Mouse (Mus musculus): Measurements from ENCODE around the gene Ube4b. TPM values are rescaled to one million over a fixed set of nuclear protein-coding genes. Genes with fewer than 3 reads are reported as not detected.
A peak's percentile ranks its signal among the peaks of the same experiment; 100 is the strongest.

The Ube4b gene
- polyA plus RNA-seq (2015; fragmentation: Nextera tagmentation; extraction: Ambion mirVana), result 26.9 and 28.8 TPM in 2 replicates

DNA sequence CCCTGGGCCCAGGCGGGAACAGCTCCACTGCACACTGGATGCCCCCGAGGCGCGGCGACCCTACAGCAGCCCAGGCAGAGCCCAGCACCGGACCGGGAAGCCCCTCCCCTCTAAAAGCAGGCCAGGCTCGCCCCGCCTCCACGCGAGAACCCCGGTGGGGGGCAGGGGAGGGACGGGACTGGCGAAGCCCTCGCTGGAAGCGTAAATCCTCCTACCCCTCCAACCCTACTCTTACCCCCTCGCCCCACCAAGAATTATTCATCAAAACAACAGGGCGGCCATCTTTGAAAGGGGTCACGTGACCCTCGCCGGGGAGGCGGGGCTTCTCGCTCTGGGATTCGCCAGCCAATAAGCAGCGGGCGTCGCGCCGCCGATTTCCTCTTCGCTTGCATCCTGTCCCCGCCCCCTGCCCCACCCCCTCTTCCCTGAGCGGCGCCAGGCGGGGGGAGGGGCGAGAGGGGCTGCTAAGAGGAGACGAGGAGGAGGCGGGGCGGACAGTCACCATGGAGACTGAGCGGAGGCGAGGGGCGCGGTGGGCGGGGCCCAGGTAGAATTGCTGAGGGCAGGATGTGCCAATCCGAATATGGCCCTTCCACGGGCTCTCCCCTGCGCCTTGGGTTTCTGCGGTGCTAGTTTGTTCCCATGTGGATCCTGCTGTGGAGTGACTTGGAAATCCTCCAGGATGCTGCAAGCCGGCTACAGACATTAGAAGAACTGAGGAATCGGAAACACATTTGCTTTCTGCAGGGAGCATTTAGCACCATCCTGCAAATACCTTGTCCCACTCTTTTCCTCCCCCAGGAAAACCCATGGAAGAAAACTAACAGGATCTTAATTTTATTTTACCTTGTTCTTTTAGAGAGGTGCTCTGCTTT is at the start of gene Ube4b:
Gene Ube4b (minus strand): TSS at position 425 of the 875 bp plus-strand sequence.
- Histone ChIP-seq H3K4me3 (replicated peaks; ENCODE audit: low read depth, low read length) (peak within 1 kb of the TSS; percentile 77), H3K4me1 (replicated peaks; ENCODE audit: insufficient read depth, low read length) (peaks cover 6% of the 10 kb centered on the region; the same call in 1 of the 2 replicates), H3K27ac (peak within 1 kb of the TSS; percentile 96), H3K4me2 (ENCODE audit: low read length) (peak within 1 kb of the TSS; percentile 70), H3K9ac (ENCODE audit: low read depth, low read length) (peak within 1 kb of the TSS; percentile 83), H3K9me3 (replicated peaks; ENCODE audit: low read length) (no peaks in the 10 kb centered on the region), H3K27me3 (ENCODE audit: insufficient read depth, low read length) (no peaks in the 10 kb centered on the region), H3K36me3 (ENCODE audit: insufficient read depth, low read length) (no peaks in the 10 kb centered on the region)
- DNase-seq (ENCODE audit: low spot score) (peak; percentile 98), ATAC-seq (replicated peaks; ENCODE audit: low FRiP score, low read depth) (peak; percentile 92)
- no peak for TF ChIP-seq CTCF (IDR thresholded peaks at IDR 0.05; ENCODE audit: low read depth)
- under 1% methylated on average over 46 of the region's 50 CpGs for WGBS

DNA sequence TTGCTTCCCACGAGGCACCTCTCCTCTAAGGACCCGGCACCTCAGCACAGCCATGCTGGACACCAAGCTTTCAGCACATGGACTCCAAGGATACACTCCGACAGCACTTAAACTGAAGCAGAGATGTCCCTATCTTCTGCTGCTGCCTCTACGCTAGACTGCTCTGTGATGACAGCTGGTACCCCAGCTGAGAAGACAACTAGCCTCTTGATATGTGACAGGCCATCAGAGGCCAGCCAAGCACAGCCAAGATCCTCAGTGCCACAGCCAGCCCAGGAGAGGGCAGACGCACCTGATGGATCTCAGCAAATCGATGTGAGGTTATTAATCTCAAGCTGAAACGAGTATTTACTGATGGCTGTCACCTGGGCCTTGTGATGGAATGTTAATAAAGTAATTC is 48.5 kb upstream of the Ube4b start:
- H3K36me3 ChIP-seq (ENCODE audit: insufficient read depth, low read length), result 0 out of 2 replicates have a peak, but pooled peaks cover 8% of the 10 kb centered on the region
- no peaks in the 10 kb centered on the region for H3K27me3 ChIP-seq (ENCODE audit: insufficient read depth, low read length)
- H3K9ac ChIP-seq (ENCODE audit: low read depth, low read length), result no peak overlapping the region
- no peak overlapping the region for H3K4me3 ChIP-seq (replicated peaks; ENCODE audit: low read depth, low read length)
- DNase-seq (ENCODE audit: low spot score), result peak; percentile 11
- H3K4me2 ChIP-seq (ENCODE audit: low read length), result no peak overlapping the region
- H3K27ac ChIP-seq, result no peak overlapping the region
- ATAC-seq (replicated peaks; ENCODE audit: low FRiP score, low read depth), result no peak
- no peaks in the 10 kb centered on the region for H3K4me1 ChIP-seq (replicated peaks; ENCODE audit: insufficient read depth, low read length)
- WGBS, result 47% methylated on average over 7 of the region's 7 CpGs
- TF ChIP-seq CTCF (IDR thresholded peaks at IDR 0.05; ENCODE audit: low read depth), result no peak
- no peaks in the 10 kb centered on the region for H3K9me3 ChIP-seq (replicated peaks; ENCODE audit: low read length)

DNA sequence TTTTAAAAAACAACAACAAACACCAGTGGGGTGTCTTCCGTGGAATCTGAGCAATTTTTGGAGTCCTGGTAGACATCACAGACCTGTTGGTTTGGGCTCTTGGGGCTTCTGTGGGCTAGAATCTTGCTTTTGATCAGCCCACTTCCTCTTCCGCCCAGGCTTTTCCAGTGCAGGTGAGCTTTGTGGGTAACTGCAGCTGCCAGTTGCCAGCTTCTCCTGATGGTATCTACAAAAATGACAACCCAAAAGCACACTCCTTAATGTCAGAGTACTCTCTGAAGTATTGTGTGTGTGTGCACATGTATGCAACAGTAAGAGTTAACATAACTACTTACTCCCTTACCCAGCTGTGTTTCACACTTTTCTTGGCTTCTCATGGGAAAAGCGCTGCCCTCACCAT is 43.0 kb upstream of the Ube4b start:
- H3K27ac ChIP-seq, result no peak overlapping the region
- no peak overlapping the region for H3K4me3 ChIP-seq (replicated peaks; ENCODE audit: low read depth, low read length)
- H3K4me1 ChIP-seq (replicated peaks; ENCODE audit: insufficient read depth, low read length), result no peaks in the 10 kb centered on the region
- H3K4me2 ChIP-seq (ENCODE audit: low read length), result no peak overlapping the region
- no peak overlapping the region for H3K9ac ChIP-seq (ENCODE audit: low read depth, low read length)
- H3K36me3 ChIP-seq (ENCODE audit: insufficient read depth, low read length), result 0 out of 2 replicates have a peak, but pooled peaks cover 14% of the 10 kb centered on the region
- TF ChIP-seq CTCF (IDR thresholded peaks at IDR 0.05; ENCODE audit: low read depth), result no peak
- DNase-seq (ENCODE audit: low spot score), result no peak
- ATAC-seq (replicated peaks; ENCODE audit: low FRiP score, low read depth), result no peak
- H3K27me3 ChIP-seq (ENCODE audit: insufficient read depth, low read length), result no peaks in the 10 kb centered on the region
- no peaks in the 10 kb centered on the region for H3K9me3 ChIP-seq (replicated peaks; ENCODE audit: low read length)
- WGBS, result 88% methylated on average over 3 of the region's 3 CpGs

DNA sequence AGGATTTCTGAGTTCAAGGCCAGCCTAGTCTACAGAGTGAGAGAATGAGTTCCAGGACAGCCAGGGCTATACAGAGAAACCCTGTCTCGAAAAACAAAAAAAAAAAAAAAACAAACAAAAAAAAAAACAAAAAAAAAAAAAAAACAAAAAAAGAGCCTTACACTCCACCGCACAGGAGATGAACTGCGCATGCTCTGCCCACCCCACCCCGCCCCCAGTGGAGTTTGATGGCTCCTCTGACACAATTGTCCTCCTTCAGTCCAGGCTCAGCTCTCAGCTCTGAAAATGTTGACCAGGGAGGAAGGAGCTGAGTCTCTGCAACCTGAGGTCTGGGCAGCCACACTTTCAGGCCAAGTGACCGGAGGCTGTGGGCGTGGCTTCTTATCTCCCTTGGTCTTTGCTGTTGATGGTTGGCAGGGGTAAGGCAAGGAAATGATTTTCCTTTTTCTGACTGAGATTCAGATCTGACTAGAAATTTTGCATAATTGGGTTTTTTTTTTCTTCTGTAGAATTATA is 36.9 kb upstream of the Ube4b start:
- 0 out of 2 replicates have a peak, but pooled peaks cover under 1% of the 10 kb centered on the region for H3K36me3 ChIP-seq (ENCODE audit: insufficient read depth, low read length)
- DNase-seq (ENCODE audit: low spot score), result no peak
- H3K27me3 ChIP-seq (ENCODE audit: insufficient read depth, low read length), result no peaks in the 10 kb centered on the region
- no peaks in the 10 kb centered on the region for H3K4me1 ChIP-seq (replicated peaks; ENCODE audit: insufficient read depth, low read length)
- no peak overlapping the region for H3K4me2 ChIP-seq (ENCODE audit: low read length)
- H3K9me3 ChIP-seq (replicated peaks; ENCODE audit: low read length), result no peaks in the 10 kb centered on the region
- WGBS, result 70% methylated on average over 6 of the region's 6 CpGs
- TF ChIP-seq CTCF (IDR thresholded peaks at IDR 0.05; ENCODE audit: low read depth), result no peak
- no peak overlapping the region for H3K27ac ChIP-seq
- H3K4me3 ChIP-seq (replicated peaks; ENCODE audit: low read depth, low read length), result no peak overlapping the region
- no peak overlapping the region for H3K9ac ChIP-seq (ENCODE audit: low read depth, low read length)
- ATAC-seq (replicated peaks; ENCODE audit: low FRiP score, low read depth), result no peak

DNA sequence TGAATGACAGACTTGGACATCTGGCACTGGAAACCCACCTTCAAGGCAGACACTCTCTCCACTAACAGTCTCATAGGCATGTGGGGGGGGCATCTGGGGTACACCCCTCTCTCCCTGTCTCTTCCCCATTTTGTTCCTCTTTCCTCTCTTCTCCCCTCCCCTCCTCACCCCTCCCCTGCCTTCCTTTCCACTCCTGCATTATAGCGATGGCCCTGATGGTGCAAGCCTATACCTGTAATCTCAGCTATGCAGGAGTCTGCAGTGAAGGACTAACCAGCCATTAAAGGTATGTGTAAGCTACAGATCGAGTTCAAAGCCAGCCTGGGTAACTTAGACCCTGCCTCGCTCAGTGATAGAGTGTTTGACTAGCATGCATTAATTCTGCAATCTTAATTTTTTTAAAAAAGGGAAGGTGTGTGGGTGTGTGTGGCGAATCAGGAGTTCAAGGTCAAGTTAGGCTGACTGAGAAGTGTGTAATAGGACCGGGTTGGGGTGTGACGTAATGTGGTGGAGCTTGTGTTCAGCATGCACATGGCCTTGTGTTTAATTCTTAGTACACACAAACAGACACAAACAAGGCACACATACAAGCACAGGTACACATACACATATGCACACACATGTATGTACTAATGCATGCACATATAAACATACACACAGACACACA is 35.9 kb upstream of the Ube4b start:
- no peak for DNase-seq (ENCODE audit: low spot score)
- no peaks in the 10 kb centered on the region for H3K9me3 ChIP-seq (replicated peaks; ENCODE audit: low read length)
- no peaks in the 10 kb centered on the region for H3K4me1 ChIP-seq (replicated peaks; ENCODE audit: insufficient read depth, low read length)
- 73% methylated on average over 6 of the region's 6 CpGs for WGBS
- ATAC-seq (replicated peaks; ENCODE audit: low FRiP score, low read depth), result no peak
- no peak overlapping the region for H3K9ac ChIP-seq (ENCODE audit: low read depth, low read length)
- H3K4me3 ChIP-seq (replicated peaks; ENCODE audit: low read depth, low read length), result no peak overlapping the region
- no peak for TF ChIP-seq CTCF (IDR thresholded peaks at IDR 0.05; ENCODE audit: low read depth)
- H3K4me2 ChIP-seq (ENCODE audit: low read length), result no peak overlapping the region
- H3K27me3 ChIP-seq (ENCODE audit: insufficient read depth, low read length), result no peaks in the 10 kb centered on the region
- H3K36me3 ChIP-seq (ENCODE audit: insufficient read depth, low read length), result no peaks in the 10 kb centered on the region
- no peak overlapping the region for H3K27ac ChIP-seq

DNA sequence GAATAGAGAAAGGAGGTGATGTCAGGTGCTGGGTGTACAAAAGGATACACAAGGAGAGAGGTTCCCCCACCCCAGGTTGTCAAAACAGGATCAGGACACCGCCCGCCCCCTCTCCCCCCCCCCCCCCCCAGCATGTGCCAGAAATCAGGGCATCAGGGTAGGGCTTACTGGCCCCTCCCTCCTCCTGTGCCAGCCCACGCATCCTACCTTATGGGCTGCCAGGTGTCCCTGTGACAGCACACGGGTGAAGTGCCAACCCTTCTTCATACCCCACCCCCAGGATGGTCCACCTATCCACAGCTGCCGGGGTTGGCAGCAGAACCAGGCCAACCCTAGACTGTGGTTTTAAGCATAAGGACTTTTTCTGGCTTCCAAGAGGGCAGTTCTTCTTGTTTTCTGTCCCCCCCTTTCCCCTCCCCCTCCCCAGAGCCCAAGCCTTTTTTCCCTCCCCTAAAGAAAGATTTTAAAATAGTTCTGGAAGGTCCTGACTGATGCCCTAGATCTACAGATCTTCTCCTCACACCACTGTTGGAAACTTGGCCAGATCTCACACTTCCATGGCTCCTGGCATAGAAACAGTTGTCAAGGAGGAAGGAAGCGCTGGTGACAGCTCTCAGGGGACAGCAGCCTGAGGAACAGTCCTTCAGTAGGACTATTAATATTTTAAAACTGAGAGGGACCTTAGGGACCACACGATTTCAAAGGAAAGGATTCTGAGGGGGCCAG is 35.2 kb upstream of the Ube4b start:
- Histone ChIP-seq H3K36me3 (ENCODE audit: insufficient read depth, low read length) (no peaks in the 10 kb centered on the region), H3K27me3 (ENCODE audit: insufficient read depth, low read length) (no peaks in the 10 kb centered on the region), H3K4me3 (replicated peaks; ENCODE audit: low read depth, low read length) (no peak overlapping the region), H3K4me2 (ENCODE audit: low read length) (no peak overlapping the region), H3K9me3 (replicated peaks; ENCODE audit: low read length) (no peaks in the 10 kb centered on the region), H3K27ac (no peak overlapping the region), H3K4me1 (replicated peaks; ENCODE audit: insufficient read depth, low read length) (no peaks in the 10 kb centered on the region), H3K9ac (ENCODE audit: low read depth, low read length) (no peak overlapping the region)
- WGBS, result 46% methylated on average over 6 of the region's 7 CpGs
- DNase-seq (ENCODE audit: low spot score) (no peak), ATAC-seq (replicated peaks; ENCODE audit: low FRiP score, low read depth) (peak; percentile 46; the same call in 1 of the 2 replicates)
- no peak for TF ChIP-seq CTCF (IDR thresholded peaks at IDR 0.05; ENCODE audit: low read depth)
